Mouse (Mus musculus): ENCODE measurements around the gene Rnf8. TPM values are rescaled to one million over a fixed set of nuclear protein-coding genes. Genes with fewer than 3 reads are reported as not detected.

The Rnf8 gene
- polyA plus RNA-seq, 1 experiment from 2014 or later, result 119 TPM

GRCm38 (mm10) chr17:29669030-29669429, 54.4 kb downstream of the Rnf8 start:
- Histone ChIP-seq H3K27ac (replicated peaks) (no peak overlapping the region), H3K4me1 (no peaks in the 10 kb centered on the region), H3K9me3 (no peaks in the 10 kb centered on the region), H3K4me3 (no peak overlapping the region), H3K36me3 (replicated peaks) (peaks cover 94% of the 10 kb centered on the region), H3K27me3 (replicated peaks; ENCODE audit: low read depth, poor library complexity, severe bottlenecking) (no peaks in the 10 kb centered on the region)
- DNase-seq (ENCODE audit: low spot score), result no peak
- WGBS, result 95% methylated on average over 4 of the region's 4 CpGs

GRCm38 (mm10) chr17:29669936-29670335, 55.3 kb downstream of the Rnf8 start:
- Histone ChIP-seq H3K4me1 (no peaks in the 10 kb centered on the region), H3K27me3 (replicated peaks; ENCODE audit: low read depth, poor library complexity, severe bottlenecking) (no peaks in the 10 kb centered on the region), H3K27ac (replicated peaks) (no peak overlapping the region), H3K4me3 (no peak overlapping the region), H3K36me3 (replicated peaks) (peaks cover 94% of the 10 kb centered on the region), H3K9me3 (no peaks in the 10 kb centered on the region)
- DNase-seq (ENCODE audit: low spot score), result no peak

GRCm38 (mm10) chr17:29671021-29671420, 56.4 kb downstream of the Rnf8 start:
- peaks cover 95% of the 10 kb centered on the region for H3K36me3 ChIP-seq (replicated peaks)
- no peaks in the 10 kb centered on the region for H3K4me1 ChIP-seq
- 96% methylated on average over 2 of the region's 2 CpGs for WGBS

GRCm38 (mm10) chr17:29673325-29673724, 58.7 kb downstream of the Rnf8 start:
- Histone ChIP-seq H3K27ac (replicated peaks) (no peak overlapping the region), H3K4me3 (no peak overlapping the region), H3K27me3 (replicated peaks; ENCODE audit: low read depth, poor library complexity, severe bottlenecking) (no peaks in the 10 kb centered on the region), H3K9me3 (no peaks in the 10 kb centered on the region), H3K36me3 (replicated peaks) (peaks cover 95% of the 10 kb centered on the region), H3K4me1 (no peaks in the 10 kb centered on the region)
- WGBS, result 90% methylated on average over 4 of the region's 4 CpGs
- DNase-seq (ENCODE audit: low spot score), result no peak

More at GRCm38 (mm10) chr17:29671021-29671420, 56.4 kb downstream of the Rnf8 start:
- Histone ChIP-seq H3K4me3 (no peak overlapping the region), H3K27ac (replicated peaks) (no peak overlapping the region), H3K27me3 (replicated peaks; ENCODE audit: low read depth, poor library complexity, severe bottlenecking) (no peaks in the 10 kb centered on the region), H3K9me3 (no peaks in the 10 kb centered on the region)
- no peak for DNase-seq (ENCODE audit: low spot score)

GRCm38 (mm10) chr17:29678526-29678925, 63.9 kb downstream of the Rnf8 start:
- H3K4me3 ChIP-seq, result no peak overlapping the region
- H3K9me3 ChIP-seq, result no peaks in the 10 kb centered on the region
- H3K27ac ChIP-seq (replicated peaks), result no peak overlapping the region
- DNase-seq (ENCODE audit: low spot score), result no peak
- no peaks in the 10 kb centered on the region for H3K27me3 ChIP-seq (replicated peaks; ENCODE audit: low read depth, poor library complexity, severe bottlenecking)
- H3K36me3 ChIP-seq (replicated peaks), result peaks cover 100% of the 10 kb centered on the region
- 90% methylated on average over 8 of the region's 8 CpGs for WGBS
- no peaks in the 10 kb centered on the region for H3K4me1 ChIP-seq

GRCm38 (mm10) chr17:29679038-29679767, 64.6 kb downstream of the Rnf8 start:
- 85% methylated on average over 6 of the region's 6 CpGs for WGBS
- no peak for DNase-seq (ENCODE audit: low spot score)
- Histone ChIP-seq H3K27ac (replicated peaks) (no peak overlapping the region), H3K4me1 (no peaks in the 10 kb centered on the region), H3K27me3 (replicated peaks; ENCODE audit: low read depth, poor library complexity, severe bottlenecking) (no peaks in the 10 kb centered on the region), H3K36me3 (replicated peaks) (peaks cover 100% of the 10 kb centered on the region), H3K9me3 (no peaks in the 10 kb centered on the region), H3K4me3 (no peak overlapping the region)

GRCm38 (mm10) chr17:29680174-29680573, 65.6 kb downstream of the Rnf8 start:
- Histone ChIP-seq H3K4me3 (no peak overlapping the region), H3K9me3 (no peaks in the 10 kb centered on the region), H3K27ac (replicated peaks) (no peak overlapping the region), H3K4me1 (no peaks in the 10 kb centered on the region), H3K36me3 (replicated peaks) (peaks cover 100% of the 10 kb centered on the region), H3K27me3 (replicated peaks; ENCODE audit: low read depth, poor library complexity, severe bottlenecking) (no peaks in the 10 kb centered on the region)
- WGBS, result 86% methylated on average over 2 of the region's 2 CpGs
- DNase-seq (ENCODE audit: low spot score), result no peak

GRCm38 (mm10) chr17:29680921-29681320, 66.3 kb downstream of the Rnf8 start:
- 90% methylated on average over 2 of the region's 2 CpGs for WGBS

GRCm38 (mm10) chr17:29681669-29682068, 67.1 kb downstream of the Rnf8 start:
- DNase-seq (ENCODE audit: low spot score), result no peak
- no peak overlapping the region for H3K27ac ChIP-seq (replicated peaks)

More at GRCm38 (mm10) chr17:29680921-29681320, 66.3 kb downstream of the Rnf8 start:
- Histone ChIP-seq H3K27ac (replicated peaks) (no peak overlapping the region), H3K36me3 (replicated peaks) (peaks cover 100% of the 10 kb centered on the region), H3K27me3 (replicated peaks; ENCODE audit: low read depth, poor library complexity, severe bottlenecking) (no peaks in the 10 kb centered on the region), H3K4me1 (no peaks in the 10 kb centered on the region), H3K4me3 (no peak overlapping the region), H3K9me3 (no peaks in the 10 kb centered on the region)
- no peak for DNase-seq (ENCODE audit: low spot score)

GRCm38 (mm10) chr17:29682261-29682660, 67.7 kb downstream of the Rnf8 start:
- Histone ChIP-seq H3K27me3 (replicated peaks; ENCODE audit: low read depth, poor library complexity, severe bottlenecking) (no peaks in the 10 kb centered on the region), H3K4me1 (no peaks in the 10 kb centered on the region), H3K36me3 (replicated peaks) (peaks cover 100% of the 10 kb centered on the region), H3K4me3 (no peak overlapping the region), H3K27ac (replicated peaks) (no peak overlapping the region), H3K9me3 (no peaks in the 10 kb centered on the region)
- WGBS, result 91% methylated on average over 7 of the region's 7 CpGs
- DNase-seq (ENCODE audit: low spot score), result no peak

More at GRCm38 (mm10) chr17:29681669-29682068, 67.1 kb downstream of the Rnf8 start:
- WGBS, result 94% methylated on average over 9 of the region's 9 CpGs
- no peaks in the 10 kb centered on the region for H3K4me1 ChIP-seq
- no peak overlapping the region for H3K4me3 ChIP-seq
- H3K27me3 ChIP-seq (replicated peaks; ENCODE audit: low read depth, poor library complexity, severe bottlenecking), result no peaks in the 10 kb centered on the region
- H3K36me3 ChIP-seq (replicated peaks), result peaks cover 100% of the 10 kb centered on the region
- H3K9me3 ChIP-seq, result no peaks in the 10 kb centered on the region

- Histone ChIP-seq H3K27me3 (replicated peaks; ENCODE audit: low read depth, poor library complexity, severe bottlenecking) (no peaks in the 10 kb centered on the region), H3K27ac (replicated peaks) (no peak overlapping the region), H3K9me3 (no peaks in the 10 kb centered on the region), H3K4me3 (no peak overlapping the region), H3K4me1 (no peaks in the 10 kb centered on the region), H3K36me3 (replicated peaks) (peaks cover 100% of the 10 kb centered on the region)
- no peak for DNase-seq (ENCODE audit: low spot score)
- WGBS, result 83% methylated on average over 2 of the region's 2 CpGs
These were observed 68.5 kb downstream of the Rnf8 start for GRCm38 (mm10) chr17:29683127-29683526.

GRCm38 (mm10) chr17:29684275-29684674, 69.7 kb downstream of the Rnf8 start:
- no peak for DNase-seq (ENCODE audit: low spot score)
- Histone ChIP-seq H3K27me3 (replicated peaks; ENCODE audit: low read depth, poor library complexity, severe bottlenecking) (no peaks in the 10 kb centered on the region), H3K27ac (replicated peaks) (no peak overlapping the region), H3K4me3 (no peak overlapping the region), H3K4me1 (no peaks in the 10 kb centered on the region), H3K9me3 (no peaks in the 10 kb centered on the region), H3K36me3 (replicated peaks) (peaks cover 100% of the 10 kb centered on the region)
- 92% methylated on average over 4 of the region's 4 CpGs for WGBS

- no peaks in the 10 kb centered on the region for H3K4me1 ChIP-seq
- no peak overlapping the region for H3K27ac ChIP-seq (replicated peaks)
- DNase-seq (ENCODE audit: low spot score), result no peak
- no peaks in the 10 kb centered on the region for H3K27me3 ChIP-seq (replicated peaks; ENCODE audit: low read depth, poor library complexity, severe bottlenecking)
- H3K36me3 ChIP-seq (replicated peaks), result peaks cover 99% of the 10 kb centered on the region
- WGBS, result 94% methylated on average over 5 of the region's 5 CpGs
- no peaks in the 10 kb centered on the region for H3K9me3 ChIP-seq
- H3K4me3 ChIP-seq, result no peak overlapping the region
These were observed 72.2 kb downstream of the Rnf8 start for GRCm38 (mm10) chr17:29686771-29687170.

All from embryonic facial prominence, embryonic 10.5 days (tissue).